Mouse (Mus musculus): ENCODE data around the gene Csdc2. TPM values are rescaled to one million over a fixed set of nuclear protein-coding genes. Genes with fewer than 3 reads are reported as not detected.

Csdc2 gene
- polyA plus RNA-seq, 1 experiment from 2014 or later, result 16.0 TPM

DNA sequence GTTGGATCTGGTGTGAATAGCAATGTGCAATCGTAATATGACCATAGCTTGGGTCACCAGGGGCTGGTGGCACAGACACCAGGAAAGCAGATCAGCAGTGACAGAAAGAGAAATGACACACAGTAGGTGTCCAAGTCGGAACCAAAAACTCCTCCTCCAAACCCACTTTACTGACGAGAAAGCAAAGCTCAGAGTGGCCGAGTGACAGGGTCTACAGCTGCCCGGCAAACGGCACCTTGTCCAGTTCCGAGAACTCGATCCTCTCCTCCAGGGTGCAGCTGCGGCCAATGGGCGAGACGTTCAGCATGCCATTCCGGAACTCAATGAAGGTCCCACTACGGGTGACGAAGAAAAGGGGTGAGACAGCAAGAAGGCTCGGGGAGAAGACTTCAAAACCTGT, 18.9 kb downstream of the Csdc2 start:
- Histone ChIP-seq H3K4me2 (ENCODE audit: low read length) (no peak overlapping the region), H3K9me3 (ENCODE audit: control insufficient read depth, low read length) (no peaks in the 10 kb centered on the region), H3K27me3 (replicated peaks; ENCODE audit: control insufficient read depth, insufficient read depth, low read length) (no peaks in the 10 kb centered on the region), H3K36me3 (ENCODE audit: control insufficient read depth, insufficient read depth, low read length) (peaks cover 22% of the 10 kb centered on the region), H3K4me3 (ENCODE audit: low read depth, low read length) (no peak overlapping the region), H3K9ac (ENCODE audit: low read length) (no peak overlapping the region), H3K27ac (ENCODE audit: low read depth) (no peak overlapping the region), H3K4me1 (replicated peaks; ENCODE audit: control insufficient read depth, insufficient read depth, low read length) (no peaks in the 10 kb centered on the region)
- DNase-seq (ENCODE audit: low spot score) (no peak), ATAC-seq (replicated peaks; ENCODE audit: low FRiP score, low TSS enrichment, low read depth) (no peak)
- WGBS, result 94% methylated on average over 15 of the region's 15 CpGs

GRCm38 (mm10) chr15:81956457-81956856, 19.9 kb downstream of the Csdc2 start:
- peak; percentile 75 for DNase-seq (ENCODE audit: low spot score)
- ATAC-seq (replicated peaks; ENCODE audit: low FRiP score, low TSS enrichment, low read depth), result no peak
- Histone ChIP-seq H3K27me3 (replicated peaks; ENCODE audit: control insufficient read depth, insufficient read depth, low read length) (no peaks in the 10 kb centered on the region), H3K36me3 (ENCODE audit: control insufficient read depth, insufficient read depth, low read length) (peaks cover 16% of the 10 kb centered on the region), H3K4me2 (ENCODE audit: low read length) (no peak overlapping the region), H3K9ac (ENCODE audit: low read length) (no peak overlapping the region), H3K4me1 (replicated peaks; ENCODE audit: control insufficient read depth, insufficient read depth, low read length) (no peaks in the 10 kb centered on the region), H3K27ac (ENCODE audit: low read depth) (no peak overlapping the region), H3K4me3 (ENCODE audit: low read depth, low read length) (no peak overlapping the region), H3K9me3 (ENCODE audit: control insufficient read depth, low read length) (no peaks in the 10 kb centered on the region)
- 55% methylated on average over 8 of the region's 8 CpGs for WGBS

GRCm38 (mm10) chr15:81957598-81957997, 21.0 kb downstream of the Csdc2 start:
- H3K4me2 ChIP-seq (ENCODE audit: low read length), result no peak overlapping the region

GRCm38 (mm10) chr15:81958906-81959305, 22.3 kb downstream of the Csdc2 start:
- Histone ChIP-seq H3K27me3 (replicated peaks; ENCODE audit: control insufficient read depth, insufficient read depth, low read length) (no peaks in the 10 kb centered on the region), H3K4me3 (ENCODE audit: low read depth, low read length) (no peak overlapping the region), H3K9me3 (ENCODE audit: control insufficient read depth, low read length) (no peaks in the 10 kb centered on the region), H3K9ac (ENCODE audit: low read length) (no peak overlapping the region), H3K36me3 (ENCODE audit: control insufficient read depth, insufficient read depth, low read length) (peaks cover 9% of the 10 kb centered on the region), H3K27ac (ENCODE audit: low read depth) (no peak overlapping the region), H3K4me1 (replicated peaks; ENCODE audit: control insufficient read depth, insufficient read depth, low read length) (no peaks in the 10 kb centered on the region), H3K4me2 (ENCODE audit: low read length) (no peak overlapping the region)
- no peak for ATAC-seq (replicated peaks; ENCODE audit: low FRiP score, low TSS enrichment, low read depth)
- DNase-seq (ENCODE audit: low spot score), result no peak
- 84% methylated on average over 3 of the region's 3 CpGs for WGBS

More at GRCm38 (mm10) chr15:81957598-81957997, 21.0 kb downstream of the Csdc2 start:
- no peak for ATAC-seq (replicated peaks; ENCODE audit: low FRiP score, low TSS enrichment, low read depth)
- Histone ChIP-seq H3K9me3 (ENCODE audit: control insufficient read depth, low read length) (no peaks in the 10 kb centered on the region), H3K4me1 (replicated peaks; ENCODE audit: control insufficient read depth, insufficient read depth, low read length) (no peaks in the 10 kb centered on the region), H3K36me3 (ENCODE audit: control insufficient read depth, insufficient read depth, low read length) (peaks cover 9% of the 10 kb centered on the region), H3K27ac (ENCODE audit: low read depth) (no peak overlapping the region), H3K27me3 (replicated peaks; ENCODE audit: control insufficient read depth, insufficient read depth, low read length) (no peaks in the 10 kb centered on the region), H3K4me3 (ENCODE audit: low read depth, low read length) (no peak overlapping the region), H3K9ac (ENCODE audit: low read length) (no peak overlapping the region)
- DNase-seq (ENCODE audit: low spot score), result no peak
- 83% methylated on average over 11 of the region's 11 CpGs for WGBS

- Histone ChIP-seq H3K27me3 (replicated peaks; ENCODE audit: control insufficient read depth, insufficient read depth, low read length) (no peaks in the 10 kb centered on the region), H3K4me2 (ENCODE audit: low read length) (peak within 1 kb of the TSS; percentile 99), H3K36me3 (ENCODE audit: control insufficient read depth, insufficient read depth, low read length) (no peaks in the 10 kb centered on the region), H3K4me3 (ENCODE audit: low read depth, low read length) (peak within 1 kb of the TSS; percentile 65), H3K4me1 (replicated peaks; ENCODE audit: control insufficient read depth, insufficient read depth, low read length) (no peaks in the 10 kb centered on the region), H3K27ac (ENCODE audit: low read depth) (peak within 1 kb of the TSS; percentile 75), H3K9ac (ENCODE audit: low read length) (peak within 1 kb of the TSS; percentile 66), H3K9me3 (ENCODE audit: control insufficient read depth, low read length) (no peaks in the 10 kb centered on the region)
- ATAC-seq (replicated peaks; ENCODE audit: low FRiP score, low TSS enrichment, low read depth) (peak; percentile 98), DNase-seq (ENCODE audit: low spot score) (peak; percentile 99)
- under 1% methylated on average over 75 of the region's 77 CpGs for WGBS
Measured at GRCm38 (mm10) chr15:81960171-81961077, 23.9 kb downstream of the Csdc2 start, which contains the start of gene Pmm1. TSS of gene Pmm1 (minus strand) at chr15:81960930.

- H3K9me3 ChIP-seq (ENCODE audit: control insufficient read depth, low read length), result no peaks in the 10 kb centered on the region
- H3K4me2 ChIP-seq (ENCODE audit: low read length), result peak overlapping the region; percentile 99
- no peak overlapping the region for H3K9ac ChIP-seq (ENCODE audit: low read length)
- no peaks in the 10 kb centered on the region for H3K27me3 ChIP-seq (replicated peaks; ENCODE audit: control insufficient read depth, insufficient read depth, low read length)
- ATAC-seq (replicated peaks; ENCODE audit: low FRiP score, low TSS enrichment, low read depth) (peak; percentile 38; the same call in 1 of the 2 replicates), DNase-seq (ENCODE audit: low spot score) (no peak)
- no peaks in the 10 kb centered on the region for H3K4me1 ChIP-seq (replicated peaks; ENCODE audit: control insufficient read depth, insufficient read depth, low read length)
- H3K27ac ChIP-seq (ENCODE audit: low read depth), result no peak overlapping the region
- no peaks in the 10 kb centered on the region for H3K36me3 ChIP-seq (ENCODE audit: control insufficient read depth, insufficient read depth, low read length)
- peak overlapping the region; percentile 65 for H3K4me3 ChIP-seq (ENCODE audit: low read depth, low read length)
- 2% methylated on average over 7 of the region's 8 CpGs for WGBS
Measured at GRCm38 (mm10) chr15:81961078-81961451, 24.5 kb downstream of the Csdc2 start.

DNA sequence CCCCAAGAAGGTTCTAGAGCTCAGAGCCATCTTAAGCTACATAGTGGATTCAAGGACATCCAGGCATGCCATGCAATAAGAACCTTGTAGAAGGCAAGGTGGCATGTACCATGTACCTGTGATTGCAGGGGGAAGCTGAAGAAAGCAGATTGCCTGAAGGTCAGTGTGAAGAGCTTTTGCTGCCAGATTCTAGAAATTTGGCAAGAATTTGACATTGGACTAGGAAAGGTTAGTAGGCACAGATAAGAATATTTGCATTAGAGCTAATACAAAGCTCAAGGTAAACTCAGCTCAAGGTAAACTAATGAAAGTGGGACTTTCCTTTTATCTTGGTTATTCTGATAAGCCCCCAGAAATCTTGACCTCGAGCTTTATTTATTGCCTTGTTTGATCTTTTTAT, 27.7 kb downstream of the Csdc2 start:
- Histone ChIP-seq H3K9ac (ENCODE audit: low read length) (no peak overlapping the region), H3K36me3 (ENCODE audit: control insufficient read depth, insufficient read depth, low read length) (no peaks in the 10 kb centered on the region), H3K9me3 (ENCODE audit: control insufficient read depth, low read length) (no peaks in the 10 kb centered on the region), H3K4me3 (ENCODE audit: low read depth, low read length) (no peak overlapping the region), H3K4me2 (ENCODE audit: low read length) (no peak overlapping the region), H3K4me1 (replicated peaks; ENCODE audit: control insufficient read depth, insufficient read depth, low read length) (no peaks in the 10 kb centered on the region), H3K27me3 (replicated peaks; ENCODE audit: control insufficient read depth, insufficient read depth, low read length) (no peaks in the 10 kb centered on the region), H3K27ac (ENCODE audit: low read depth) (no peak overlapping the region)
- 47% methylated on average over 1 of the region's 1 CpGs for WGBS
- ATAC-seq (replicated peaks; ENCODE audit: low FRiP score, low TSS enrichment, low read depth) (no peak), DNase-seq (ENCODE audit: low spot score) (no peak)

GRCm38 (mm10) chr15:81964980-81965545, 28.5 kb downstream of the Csdc2 start:
- H3K4me1 ChIP-seq (replicated peaks; ENCODE audit: control insufficient read depth, insufficient read depth, low read length), result no peaks in the 10 kb centered on the region
- H3K4me2 ChIP-seq (ENCODE audit: low read length), result no peak overlapping the region
- ATAC-seq (replicated peaks; ENCODE audit: low FRiP score, low TSS enrichment, low read depth) (no peak), DNase-seq (ENCODE audit: low spot score) (no peak)
- WGBS, result 61% methylated on average over 4 of the region's 4 CpGs
- no peaks in the 10 kb centered on the region for H3K36me3 ChIP-seq (ENCODE audit: control insufficient read depth, insufficient read depth, low read length)
- no peaks in the 10 kb centered on the region for H3K9me3 ChIP-seq (ENCODE audit: control insufficient read depth, low read length)
- H3K27me3 ChIP-seq (replicated peaks; ENCODE audit: control insufficient read depth, insufficient read depth, low read length), result no peaks in the 10 kb centered on the region
- no peak overlapping the region for H3K9ac ChIP-seq (ENCODE audit: low read length)
- no peak overlapping the region for H3K27ac ChIP-seq (ENCODE audit: low read depth)
- H3K4me3 ChIP-seq (ENCODE audit: low read depth, low read length), result no peak overlapping the region
